Mouse (Mus musculus) heart, embryonic 16.5 days (tissue): ENCODE measurements around the gene Gm29776. TPM values are rescaled to one million over a fixed set of nuclear protein-coding genes. Genes with fewer than 3 reads are reported as not detected.

Experiments
- ATAC-seq: fragments of 200-750 bp; cut with Nextera tagmentation; replicated peaks from 2 replicates; pipeline ENCODE4 v1.8.0; 2017; ENCODE audit warnings: moderate number of reproducible peaks; ENCODE audit not compliant: insufficient read depth, low FRiP score; ENCODE audit errors: extremely low read depth
- H3K27ac ChIP-seq: fragments of 300-500 bp; sonication (generic); 2 replicates; pipeline ENCODE4 v1.5.1; 2014; ENCODE audit warnings: mild to moderate bottlenecking, low read length, control low read depth, moderate library complexity
- H3K27me3 ChIP-seq: fragments of 300-500 bp; sonication (generic); 2 replicates; pipeline ENCODE4 v1.6.1; 2014; ENCODE audit warnings: low read length, mixed read lengths; ENCODE audit not compliant: control insufficient read depth, insufficient read depth
- H3K36me3 ChIP-seq: fragments of 300-500 bp; sonication (generic); 2 replicates; pipeline ENCODE4 v1.6.1; 2014; ENCODE audit not compliant: control insufficient read depth, insufficient read depth
- H3K4me1 ChIP-seq: fragments of 300-500 bp; sonication (generic); 2 replicates; pipeline ENCODE4 v1.6.1; 2014; ENCODE audit warnings: low read length, mixed read lengths; ENCODE audit not compliant: control insufficient read depth, insufficient read depth
- H3K4me2 ChIP-seq: fragments of 300-500 bp; sonication (generic); 2 replicates; pipeline ENCODE4 v1.6.1; 2014; ENCODE audit warnings: low read depth, mild to moderate bottlenecking, control low read depth, low read length
- H3K4me3 ChIP-seq: fragments of 300-500 bp; sonication (generic); 2 replicates; pipeline ENCODE4 v1.5.1; 2014; ENCODE audit warnings: mild to moderate bottlenecking, control low read depth, low read length
- H3K9ac ChIP-seq: fragments of 300-500 bp; sonication (generic); 2 replicates; pipeline ENCODE4 v1.6.1; 2014; ENCODE audit warnings: low read length, control low read depth
- H3K9me3 ChIP-seq: fragments of 300-500 bp; sonication (generic); replicated peaks from 2 replicates; pipeline ENCODE4 v1.6.1; 2016; ENCODE audit warnings: low read length; ENCODE audit not compliant: control insufficient read depth
- WGBS: fragments of 180-500 bp; shearing (Covaris S2); extraction: QIAGEN DNeasy Blood & Tissue Kit; methylation state at CpG from one replicate; pipeline ENCODE4 v1.1.7; 2014; 5-methylcytosine and 5-hydroxymethylcytosine counted together
- polyA plus RNA-seq: library from polyadenylated mRNA; unstranded; fragments of >200 nt; fragmentation: Nextera tagmentation; extraction: Ambion mirVana; gene quantifications from 2 replicates; pipeline ENCODE4 v1.2.1, GENCODE M21; 2015

The Gm29776 gene
- polyA plus RNA-seq, 1 experiment from 2014 or later = 0.18 TPM

DNA sequence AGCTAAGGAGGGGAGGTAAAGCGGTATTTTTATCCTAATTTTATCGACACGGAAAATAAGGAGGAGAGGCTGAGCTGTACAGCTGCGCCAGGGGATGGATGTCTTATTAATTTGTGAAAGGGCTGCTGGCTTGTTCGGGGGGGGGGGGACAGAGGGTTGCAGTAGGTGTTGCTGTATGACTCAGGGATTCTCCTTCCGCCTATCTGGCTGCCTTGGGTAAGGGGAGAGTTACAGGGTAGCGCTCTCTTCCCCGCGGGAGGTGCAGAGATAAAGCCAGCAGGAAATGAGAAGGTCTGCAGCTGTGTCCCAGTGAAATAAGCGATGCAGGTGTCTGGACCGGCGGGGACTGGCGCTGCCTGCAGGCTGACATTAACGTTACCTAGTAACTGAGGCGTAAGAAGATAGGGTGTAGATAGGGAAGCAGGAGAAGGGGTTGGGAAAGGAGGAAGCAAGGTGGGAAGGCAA is 16.0 kb upstream of the Gm29776 start:
- no peaks in the 10 kb centered on the region for H3K27me3 ChIP-seq
- no peaks in the 10 kb centered on the region for H3K9me3 ChIP-seq
- under 1% methylated on average over 15 of the region's 15 CpGs for WGBS
- H3K36me3 ChIP-seq = no peaks in the 10 kb centered on the region
- peak overlapping the region; percentile 88 for H3K4me2 ChIP-seq
- ATAC-seq = peak; percentile 11; the same call in 1 of the 2 replicates
- peak overlapping the region; percentile 48 for H3K9ac ChIP-seq
- H3K4me1 ChIP-seq = peaks cover 5% of the 10 kb centered on the region
- H3K27ac ChIP-seq = no peak overlapping the region
- peak overlapping the region; percentile 53 for H3K4me3 ChIP-seq

DNA sequence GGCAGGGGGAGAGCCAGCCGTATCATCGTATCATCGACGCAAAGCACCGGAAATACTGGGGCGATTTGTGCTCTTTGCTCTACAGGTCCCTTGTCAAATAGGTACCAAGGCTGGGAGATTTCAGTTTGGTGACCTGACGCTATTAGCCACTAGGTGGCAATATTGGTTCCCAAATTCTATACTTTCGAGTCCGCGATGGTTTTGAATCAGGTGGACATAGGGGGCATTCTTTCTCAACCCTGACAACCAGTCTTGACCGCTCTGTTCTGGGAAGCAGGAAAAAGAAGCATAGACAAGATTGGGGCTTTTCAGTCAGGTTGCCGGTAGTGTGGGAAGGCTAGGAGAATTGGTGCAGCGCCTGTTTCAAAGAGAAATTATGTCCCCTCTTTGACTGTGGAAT is 15.5 kb upstream of the Gm29776 start:
- Histone ChIP-seq H3K4me2 (peak overlapping the region; percentile 88), H3K9ac (peak overlapping the region; percentile 48), H3K27ac (no peak overlapping the region), H3K4me3 (peak overlapping the region; percentile 53), H3K36me3 (no peaks in the 10 kb centered on the region), H3K9me3 (no peaks in the 10 kb centered on the region), H3K27me3 (no peaks in the 10 kb centered on the region), H3K4me1 (peaks cover 5% of the 10 kb centered on the region)
- ATAC-seq = peak; percentile 25; the same call in 1 of the 2 replicates
- 1% methylated on average over 13 of the region's 13 CpGs for WGBS

DNA sequence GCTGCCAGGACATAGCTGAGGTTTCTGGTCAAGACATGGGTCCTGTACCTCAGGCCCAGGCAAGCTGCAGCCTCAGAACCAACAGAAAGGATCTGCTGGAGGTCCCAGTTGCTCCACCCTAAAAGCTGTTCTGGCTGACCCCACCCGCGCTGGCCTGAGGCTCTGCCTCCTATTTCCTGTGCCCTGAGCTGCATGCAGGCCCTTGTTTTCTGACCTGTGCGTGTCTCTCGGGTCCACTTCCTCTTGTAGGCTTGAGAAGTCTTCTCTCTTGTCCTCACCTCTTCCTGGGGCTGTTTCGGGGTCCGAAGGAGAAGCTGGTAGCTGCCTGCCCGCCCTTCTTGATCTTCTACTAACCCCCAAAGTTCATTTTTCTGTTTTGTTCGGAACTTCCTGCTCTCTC is 14.2 kb upstream of the Gm29776 start:
- 55% methylated on average over 8 of the region's 8 CpGs for WGBS
- Histone ChIP-seq H3K36me3 (no peaks in the 10 kb centered on the region), H3K9ac (no peak overlapping the region), H3K4me3 (no peak overlapping the region), H3K27me3 (no peaks in the 10 kb centered on the region), H3K4me1 (peaks cover 5% of the 10 kb centered on the region), H3K27ac (peak overlapping the region; percentile 20; the same call in 1 of the 2 replicates), H3K4me2 (no peak overlapping the region), H3K9me3 (no peaks in the 10 kb centered on the region)
- ATAC-seq = no peak

DNA sequence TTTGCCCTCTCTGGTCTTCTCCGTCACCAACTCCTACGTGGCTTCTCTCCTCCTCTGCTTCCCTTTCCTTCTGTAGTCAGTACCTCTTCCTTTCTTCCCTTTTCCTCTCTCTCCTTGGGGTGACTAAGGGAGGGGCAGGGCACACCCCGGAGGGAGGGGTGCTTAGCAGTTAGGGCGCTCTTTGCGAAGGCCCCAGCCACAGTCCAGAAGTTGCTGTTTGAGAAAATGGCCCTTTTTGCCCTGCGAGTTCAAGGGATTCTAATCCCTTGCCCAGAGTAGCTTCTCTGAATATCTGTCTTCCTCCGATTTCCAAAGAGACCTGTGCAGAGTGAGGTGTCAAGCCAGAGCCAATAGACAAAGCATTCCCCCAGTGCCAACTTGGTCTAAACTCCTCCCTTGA is 13.4 kb upstream of the Gm29776 start, which contains the start of gene Cebpe:
Cebpe (minus strand) TSS at position 101 of the 400 bp plus-strand sequence.
- Histone ChIP-seq H3K36me3 (no peaks in the 10 kb centered on the region), H3K4me1 (peaks cover 7% of the 10 kb centered on the region), H3K4me2 (no peak within 1 kb of the TSS), H3K27ac (peak within 1 kb of the TSS; percentile 20; the same call in 1 of the 2 replicates), H3K27me3 (no peaks in the 10 kb centered on the region), H3K9me3 (no peaks in the 10 kb centered on the region), H3K9ac (no peak within 1 kb of the TSS), H3K4me3 (no peak within 1 kb of the TSS)
- WGBS = 83% methylated on average over 7 of the region's 7 CpGs
- no peak for ATAC-seq

DNA sequence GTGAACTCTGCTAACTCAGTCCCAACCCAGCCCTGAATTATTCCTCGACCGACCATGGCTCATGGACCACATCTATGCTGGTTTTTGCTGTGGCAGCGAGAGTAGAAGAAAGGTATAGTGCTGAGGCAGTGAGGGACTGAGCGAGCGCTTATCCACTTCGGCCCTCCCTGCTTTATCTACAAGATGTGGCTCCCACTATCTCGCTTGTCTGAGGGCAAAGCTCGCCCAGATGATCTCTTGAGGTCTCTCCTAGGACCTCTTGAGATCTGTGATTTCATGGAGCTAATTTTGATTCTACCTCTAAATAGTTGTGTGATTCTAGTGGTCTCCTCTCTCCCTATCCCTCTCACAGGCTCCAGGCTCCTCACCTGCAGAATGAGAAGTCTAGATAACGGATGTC is 10.4 kb upstream of the Gm29776 start:
- Histone ChIP-seq H3K4me2 (no peak overlapping the region), H3K4me1 (peaks cover 12% of the 10 kb centered on the region), H3K36me3 (no peaks in the 10 kb centered on the region), H3K27me3 (no peaks in the 10 kb centered on the region), H3K9me3 (no peaks in the 10 kb centered on the region), H3K27ac (no peak overlapping the region), H3K4me3 (no peak overlapping the region), H3K9ac (no peak overlapping the region)
- WGBS = 70% methylated on average over 9 of the region's 9 CpGs
- no peak for ATAC-seq

DNA sequence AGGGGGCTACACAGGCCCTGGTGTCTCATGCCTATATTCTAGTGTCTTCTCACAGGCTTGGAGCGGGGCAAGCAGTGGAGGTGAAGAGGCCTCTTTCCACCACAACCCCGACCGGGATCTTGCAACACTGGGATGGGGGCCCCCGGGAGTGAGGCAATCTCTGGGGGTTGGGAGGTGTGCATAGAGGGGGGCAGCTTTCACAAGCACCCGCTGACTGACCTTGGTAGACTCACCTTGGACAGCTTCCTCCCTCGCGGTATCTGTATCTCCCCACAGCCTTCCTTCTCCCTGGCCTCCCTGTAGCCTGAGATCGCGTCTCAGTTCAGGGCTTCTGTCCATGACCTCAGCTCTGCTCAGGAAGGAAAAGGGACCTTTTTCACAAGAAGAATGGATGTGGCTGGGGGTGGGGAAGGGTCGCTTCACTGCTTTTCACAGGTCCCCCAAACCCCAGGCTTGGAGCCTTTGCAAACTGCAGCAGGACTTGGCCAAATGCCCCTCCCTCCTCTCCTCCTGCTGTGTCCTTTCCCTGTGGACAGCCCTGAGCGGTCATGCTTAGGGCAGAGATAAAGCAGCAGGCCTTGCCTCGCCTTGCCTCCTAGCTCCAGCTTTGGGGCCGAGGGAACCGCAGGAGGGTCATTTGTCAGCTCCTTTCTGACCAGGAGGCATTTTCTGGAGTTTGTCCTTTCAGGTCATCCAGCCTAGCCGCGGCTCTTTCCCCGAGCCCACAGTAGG is 8.1 kb upstream of the Gm29776 start:
- no peaks in the 10 kb centered on the region for H3K36me3 ChIP-seq
- H3K27ac ChIP-seq = no peak overlapping the region
- no peak overlapping the region for H3K4me3 ChIP-seq
- H3K27me3 ChIP-seq = no peaks in the 10 kb centered on the region
- WGBS = 31% methylated on average over 17 of the region's 17 CpGs
- H3K9ac ChIP-seq = peak overlapping the region; percentile 34; the same call in 1 of the 2 replicates
- H3K4me1 ChIP-seq = peaks cover 12% of the 10 kb centered on the region
- ATAC-seq = peak; percentile 30; the same call in 1 of the 2 replicates
- H3K4me2 ChIP-seq = no peak overlapping the region
- no peaks in the 10 kb centered on the region for H3K9me3 ChIP-seq

DNA sequence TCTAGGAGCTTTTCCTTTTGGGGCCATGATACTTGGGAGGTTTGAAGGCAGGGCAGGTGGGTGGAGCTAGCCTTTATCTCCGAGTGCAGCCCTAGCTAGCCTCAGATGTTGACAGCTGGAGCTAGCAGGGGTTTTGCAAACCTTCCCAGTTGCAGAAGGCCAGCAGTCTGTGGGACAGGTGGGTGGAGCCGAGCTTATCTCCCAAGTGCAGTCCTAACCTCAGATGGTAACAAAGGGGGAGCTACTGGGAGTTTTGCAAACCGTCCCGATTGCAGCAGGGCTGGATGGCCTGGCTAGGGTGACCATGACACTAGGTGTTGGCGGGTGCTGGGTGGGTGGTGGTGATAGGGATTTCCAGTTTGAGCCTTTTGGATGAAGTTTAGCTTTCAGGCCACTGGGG is 7.2 kb upstream of the Gm29776 start:
- WGBS = 21% methylated on average over 5 of the region's 5 CpGs
- no peaks in the 10 kb centered on the region for H3K27me3 ChIP-seq
- no peak overlapping the region for H3K27ac ChIP-seq
- no peak overlapping the region for H3K4me2 ChIP-seq
- H3K4me3 ChIP-seq = no peak overlapping the region
- H3K9ac ChIP-seq = no peak overlapping the region
- no peaks in the 10 kb centered on the region for H3K36me3 ChIP-seq
- no peaks in the 10 kb centered on the region for H3K9me3 ChIP-seq
- peak; percentile 28; the same call in 1 of the 2 replicates for ATAC-seq
- H3K4me1 ChIP-seq = peaks cover 14% of the 10 kb centered on the region

DNA sequence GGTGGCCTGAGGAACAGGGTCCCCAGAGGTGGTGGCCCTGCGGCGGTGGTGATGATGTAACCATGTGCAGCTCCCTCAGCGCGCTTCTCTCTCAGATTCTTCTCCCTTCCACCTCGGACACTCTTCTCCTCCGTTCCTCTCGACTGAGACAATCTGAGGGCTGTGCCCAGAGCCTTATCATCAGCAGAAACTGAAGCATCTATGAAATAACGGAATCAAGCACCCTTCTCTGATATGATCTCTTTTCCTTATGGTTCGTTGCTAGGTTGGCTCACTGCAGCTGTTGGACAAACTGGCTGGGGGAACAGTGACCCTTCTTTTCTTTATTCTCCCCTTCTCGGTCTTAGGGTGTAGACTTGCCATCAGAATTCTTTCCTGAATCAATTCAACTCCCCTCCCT is 4.6 kb upstream of the Gm29776 start:
- Histone ChIP-seq H3K27me3 (no peaks in the 10 kb centered on the region), H3K4me3 (no peak overlapping the region), H3K9ac (no peak overlapping the region), H3K27ac (no peak overlapping the region), H3K36me3 (no peaks in the 10 kb centered on the region), H3K9me3 (no peaks in the 10 kb centered on the region), H3K4me2 (no peak overlapping the region), H3K4me1 (peaks cover 14% of the 10 kb centered on the region)
- 48% methylated on average over 10 of the region's 10 CpGs for WGBS
- no peak for ATAC-seq

DNA sequence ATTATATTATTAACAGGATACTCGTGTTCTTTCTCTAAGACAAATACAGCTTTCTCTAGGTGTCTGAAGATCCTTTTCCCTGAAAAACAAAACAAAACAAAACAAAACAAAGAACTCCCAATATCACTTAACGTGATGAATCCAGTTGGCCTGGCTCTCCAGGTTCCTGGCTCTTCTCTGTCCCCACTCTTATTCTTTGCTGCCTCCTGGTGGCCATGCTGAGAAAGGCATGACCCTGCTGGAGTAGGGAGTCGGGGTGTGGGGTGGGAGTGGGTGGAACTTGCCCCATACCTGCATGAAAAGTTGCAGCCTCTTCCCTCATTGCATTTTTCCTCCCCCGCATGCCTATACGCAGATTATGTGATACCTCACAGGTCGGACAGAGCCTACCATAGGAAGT is 2.7 kb upstream of the Gm29776 start:
- ATAC-seq = no peak; the same call in 1 of the 2 replicates
- no peak overlapping the region for H3K27ac ChIP-seq
- H3K36me3 ChIP-seq = no peaks in the 10 kb centered on the region
- H3K4me1 ChIP-seq = peaks cover 6% of the 10 kb centered on the region
- H3K9ac ChIP-seq = no peak overlapping the region
- no peaks in the 10 kb centered on the region for H3K27me3 ChIP-seq
- 6% methylated on average over 6 of the region's 6 CpGs for WGBS
- H3K9me3 ChIP-seq = no peaks in the 10 kb centered on the region
- no peak overlapping the region for H3K4me2 ChIP-seq
- H3K4me3 ChIP-seq = no peak overlapping the region
